Mouse (Mus musculus) hindbrain, embryonic 12.5 days (tissue): Measurements from ENCODE around the gene Hcar2. TPM values are rescaled to one million over a fixed set of nuclear protein-coding genes. Genes with fewer than 3 reads are reported as not detected.

Source experiments
- ATAC-seq: fragments of 200-750 bp; cut with Nextera tagmentation; 2 replicates; pipeline ENCODE4 v1.8.0; 2017; ENCODE audit warnings: moderate TSS enrichment; ENCODE audit not compliant: low FRiP score
- H3K27ac ChIP-seq: fragments of 300-500 bp; sonication (generic); 2 replicates; pipeline ENCODE4 v1.5.1; 2016; ENCODE audit warnings: mild to moderate bottlenecking
- H3K27me3 ChIP-seq: fragments of 300-500 bp; sonication (generic); 2 replicates; pipeline ENCODE4 v1.6.1; 2016; ENCODE audit warnings: mild to moderate bottlenecking
- H3K36me3 ChIP-seq: fragments of 300-500 bp; sonication (generic); 2 replicates; pipeline ENCODE4 v1.6.1; 2016; ENCODE audit warnings: mild to moderate bottlenecking
- H3K4me1 ChIP-seq: fragments of 300-500 bp; sonication (generic); 2 replicates; pipeline ENCODE4 v1.6.1; 2016
- H3K4me2 ChIP-seq: fragments of 300-500 bp; sonication (generic); replicated peaks from 2 replicates; pipeline ENCODE4 v1.6.1; 2016; ENCODE audit warnings: mild to moderate bottlenecking
- H3K4me3 ChIP-seq: fragments of 300-500 bp; sonication (generic); 2 replicates; pipeline ENCODE4 v1.5.1; 2016; ENCODE audit warnings: mild to moderate bottlenecking
- H3K9ac ChIP-seq: fragments of 300-500 bp; sonication (generic); 2 replicates; pipeline ENCODE4 v1.6.1; 2016; ENCODE audit warnings: mild to moderate bottlenecking, moderate library complexity
- H3K9me3 ChIP-seq: fragments of 300-500 bp; sonication (generic); replicated peaks from 2 replicates; pipeline ENCODE4 v1.6.1; 2016; ENCODE audit warnings: mild to moderate bottlenecking
- WGBS: fragments of 180-500 bp; shearing (Covaris S2); methylation state at CpG from one replicate; pipeline ENCODE4 v1.1.7; 2016; 5-methylcytosine and 5-hydroxymethylcytosine counted together
- polyA plus RNA-seq: library from polyadenylated mRNA; unstranded; fragments of >200 nt; fragmentation: Nextera tagmentation; extraction: Ambion mirVana; gene quantifications from 2 replicates; pipeline ENCODE4 v1.2.1, GENCODE M21; 2016

Gene Hcar2
- polyA plus RNA-seq, 1 experiment from 2014 or later: not detected

DNA sequence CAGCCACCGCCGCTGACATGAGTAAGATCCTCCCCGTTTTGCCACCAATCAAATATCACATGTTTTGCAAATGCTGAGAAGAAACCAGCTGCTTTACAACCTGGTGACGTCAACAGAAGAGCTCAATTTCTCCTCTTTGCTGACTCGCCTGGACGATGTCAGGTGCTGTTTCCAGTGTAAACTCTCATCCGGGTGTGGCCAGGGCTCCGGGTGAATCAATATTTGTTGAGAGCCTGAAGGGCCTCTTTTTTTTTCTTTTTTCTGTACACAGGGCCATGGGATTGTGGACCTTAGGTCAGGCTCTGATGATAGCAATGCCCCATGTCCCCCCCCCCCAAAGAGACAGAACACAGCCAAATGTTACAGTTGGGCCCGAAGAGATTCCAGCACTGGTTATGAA lies 10.8 kb downstream of the Hcar2 start:
- H3K36me3 ChIP-seq: no peaks in the 10 kb centered on the region
- no peak overlapping the region for H3K4me3 ChIP-seq
- H3K9ac ChIP-seq: no peak overlapping the region
- 89% methylated on average over 9 of the region's 9 CpGs for WGBS
- no peaks in the 10 kb centered on the region for H3K9me3 ChIP-seq
- no peaks in the 10 kb centered on the region for H3K27me3 ChIP-seq
- no peak overlapping the region for H3K4me2 ChIP-seq
- ATAC-seq: no peak
- H3K4me1 ChIP-seq: no peaks in the 10 kb centered on the region
- no peak overlapping the region for H3K27ac ChIP-seq

GRCm38 (mm10) chr5:123853877-123854504 lies 11.3 kb downstream of the Hcar2 start:
- Histone ChIP-seq H3K9ac (no peak overlapping the region), H3K27ac (no peak overlapping the region), H3K9me3 (no peaks in the 10 kb centered on the region), H3K4me1 (no peaks in the 10 kb centered on the region), H3K4me3 (no peak overlapping the region), H3K4me2 (no peak overlapping the region), H3K36me3 (no peaks in the 10 kb centered on the region), H3K27me3 (no peaks in the 10 kb centered on the region)
- ATAC-seq: no peak
- WGBS: 91% methylated on average over 11 of the region's 11 CpGs

GRCm38 (mm10) chr5:123851398-123851797 lies 13.9 kb downstream of the Hcar2 start:
- Histone ChIP-seq H3K4me1 (no peaks in the 10 kb centered on the region), H3K27me3 (no peaks in the 10 kb centered on the region), H3K36me3 (no peaks in the 10 kb centered on the region), H3K9me3 (no peaks in the 10 kb centered on the region), H3K4me3 (no peak overlapping the region), H3K27ac (no peak overlapping the region), H3K9ac (no peak overlapping the region), H3K4me2 (no peak overlapping the region)
- 67% methylated on average over 2 of the region's 2 CpGs for WGBS
- ATAC-seq: no peak

GRCm38 (mm10) chr5:123844316-123844715 lies 21.0 kb downstream of the Hcar2 start:
- no peaks in the 10 kb centered on the region for H3K9me3 ChIP-seq
- ATAC-seq: no peak
- H3K9ac ChIP-seq: no peak overlapping the region
- H3K4me1 ChIP-seq: no peaks in the 10 kb centered on the region
- no peak overlapping the region for H3K4me3 ChIP-seq
- no peak overlapping the region for H3K4me2 ChIP-seq
- no peaks in the 10 kb centered on the region for H3K27me3 ChIP-seq
- WGBS: 95% methylated on average over 14 of the region's 14 CpGs
- no peaks in the 10 kb centered on the region for H3K36me3 ChIP-seq
- no peak overlapping the region for H3K27ac ChIP-seq

DNA sequence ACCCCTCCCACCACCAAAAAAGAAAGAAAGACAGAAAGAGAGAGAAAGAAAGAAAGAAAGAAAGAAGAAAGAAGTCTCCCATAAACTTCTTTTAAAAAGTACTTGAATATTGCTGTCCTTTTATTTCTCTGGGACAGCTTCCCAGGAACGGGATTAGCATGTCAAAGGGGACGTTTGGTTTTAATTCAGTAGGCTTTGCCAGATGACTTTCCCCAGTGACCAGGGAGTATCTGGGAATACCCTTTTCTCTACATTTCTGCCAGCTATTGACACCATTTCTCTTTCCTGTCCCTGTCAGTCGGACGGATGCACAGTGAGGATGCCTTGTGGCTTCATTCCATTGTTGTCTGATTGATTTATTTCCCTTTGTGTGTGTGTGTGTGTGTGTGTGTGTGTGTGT lies 21.5 kb downstream of the Hcar2 start:
- Histone ChIP-seq H3K27me3 (no peaks in the 10 kb centered on the region), H3K36me3 (no peaks in the 10 kb centered on the region), H3K4me3 (no peak overlapping the region), H3K4me2 (no peak overlapping the region), H3K9me3 (no peaks in the 10 kb centered on the region), H3K27ac (no peak overlapping the region), H3K4me1 (no peaks in the 10 kb centered on the region), H3K9ac (no peak overlapping the region)
- WGBS: 47% methylated on average over 4 of the region's 4 CpGs
- ATAC-seq: no peak

GRCm38 (mm10) chr5:123842935-123843282 lies 22.4 kb downstream of the Hcar2 start:
- Histone ChIP-seq H3K4me3 (no peak overlapping the region), H3K9ac (no peak overlapping the region), H3K4me2 (no peak overlapping the region), H3K4me1 (no peaks in the 10 kb centered on the region), H3K27ac (no peak overlapping the region), H3K9me3 (no peaks in the 10 kb centered on the region), H3K36me3 (no peaks in the 10 kb centered on the region), H3K27me3 (no peaks in the 10 kb centered on the region)
- no peak for ATAC-seq
- WGBS: 86% methylated on average over 3 of the region's 3 CpGs

DNA sequence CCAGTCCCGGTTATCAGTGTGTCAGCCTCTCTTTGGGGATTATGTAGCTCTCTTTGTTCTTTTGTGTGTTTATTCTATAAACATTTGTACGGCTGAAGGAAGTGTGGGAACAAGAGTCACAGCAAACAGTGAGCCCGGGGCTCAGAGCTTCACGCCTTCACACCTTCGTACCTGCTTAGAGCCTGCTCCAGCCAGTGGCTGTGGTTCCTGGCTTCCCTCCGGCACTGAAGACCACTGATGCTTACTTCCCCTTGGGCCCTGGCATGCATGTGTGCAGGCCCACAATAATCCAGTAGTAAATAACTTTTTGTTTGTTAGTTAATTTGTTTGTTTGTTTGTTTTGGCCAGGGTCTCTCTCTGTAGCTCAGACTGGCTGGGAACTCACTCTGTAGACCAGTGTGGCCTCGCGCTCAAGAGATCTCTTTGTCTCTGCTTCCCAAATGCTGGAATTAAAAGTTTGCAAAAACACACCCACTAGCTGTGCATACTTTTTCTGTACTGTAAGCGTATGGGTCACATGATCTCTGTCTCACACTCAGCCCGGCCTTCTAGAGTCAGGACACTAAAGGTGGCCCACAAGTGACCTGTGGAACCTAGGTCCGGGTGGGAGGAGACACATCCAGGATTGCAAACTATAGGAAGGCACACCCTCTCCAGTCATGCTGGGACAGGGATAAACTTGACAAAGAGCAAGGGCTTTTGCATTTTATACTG lies 22.9 kb downstream of the Hcar2 start:
- Histone ChIP-seq H3K4me1 (no peaks in the 10 kb centered on the region), H3K27ac (no peak overlapping the region), H3K4me3 (no peak overlapping the region), H3K4me2 (no peak overlapping the region), H3K9me3 (no peaks in the 10 kb centered on the region), H3K27me3 (no peaks in the 10 kb centered on the region), H3K9ac (no peak overlapping the region), H3K36me3 (no peaks in the 10 kb centered on the region)
- WGBS: 72% methylated on average over 11 of the region's 11 CpGs
- ATAC-seq: no peak

GRCm38 (mm10) chr5:123837371-123837770 lies 27.9 kb downstream of the Hcar2 start:
- no peaks in the 10 kb centered on the region for H3K4me1 ChIP-seq
- H3K27me3 ChIP-seq: no peaks in the 10 kb centered on the region
- H3K9me3 ChIP-seq: no peaks in the 10 kb centered on the region
- no peaks in the 10 kb centered on the region for H3K36me3 ChIP-seq
- 41% methylated on average over 4 of the region's 4 CpGs for WGBS
- no peak for ATAC-seq
- no peak overlapping the region for H3K9ac ChIP-seq
- H3K4me3 ChIP-seq: no peak overlapping the region
- no peak overlapping the region for H3K4me2 ChIP-seq
- H3K27ac ChIP-seq: no peak overlapping the region

DNA sequence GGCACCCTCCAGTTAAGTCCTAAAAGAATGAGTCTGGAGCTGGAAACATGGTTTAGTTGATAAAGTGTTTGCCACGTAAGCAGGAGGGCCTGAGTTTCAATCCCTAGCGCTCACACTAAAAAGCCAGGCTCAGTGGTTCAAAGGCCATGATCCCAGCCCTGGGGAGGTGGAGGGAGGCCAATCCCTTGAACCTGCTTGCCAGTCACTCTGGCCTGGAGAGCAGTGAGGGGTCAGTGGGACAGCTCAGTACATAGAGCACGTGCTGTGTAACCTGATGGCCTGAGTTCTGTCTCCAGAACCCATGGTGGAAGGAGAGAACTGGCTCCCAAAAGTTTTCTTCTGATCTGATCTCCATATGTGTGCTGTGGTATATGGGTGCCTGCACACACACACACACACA lies 30.5 kb downstream of the Hcar2 start:
- H3K9ac ChIP-seq: no peak overlapping the region
- H3K4me3 ChIP-seq: no peak overlapping the region
- H3K27me3 ChIP-seq: no peaks in the 10 kb centered on the region
- no peak for ATAC-seq
- 78% methylated on average over 3 of the region's 3 CpGs for WGBS
- H3K36me3 ChIP-seq: no peaks in the 10 kb centered on the region
- H3K4me2 ChIP-seq: no peak overlapping the region
- no peak overlapping the region for H3K27ac ChIP-seq
- H3K4me1 ChIP-seq: no peaks in the 10 kb centered on the region
- H3K9me3 ChIP-seq: no peaks in the 10 kb centered on the region

DNA sequence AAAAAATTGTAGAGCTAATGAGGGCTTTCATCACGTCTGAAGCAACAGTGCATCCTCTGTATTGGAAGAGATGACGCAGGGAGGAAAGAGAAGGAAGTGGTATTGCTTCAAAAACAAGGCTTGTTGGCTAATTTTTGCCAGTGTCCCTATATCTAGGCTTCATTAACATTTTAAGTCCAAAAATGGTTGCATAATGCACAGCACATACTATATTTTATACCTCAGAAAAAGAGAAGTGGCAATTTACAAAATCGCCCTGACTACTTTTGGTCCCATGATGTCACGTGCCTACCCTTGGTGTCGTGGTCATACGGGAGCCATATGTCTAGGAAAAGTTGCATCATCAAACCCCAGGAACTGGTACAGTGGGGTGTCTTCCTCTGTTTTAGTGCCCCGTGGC lies 33.0 kb downstream of the Hcar2 start:
- H3K4me2 ChIP-seq: no peak overlapping the region

GRCm38 (mm10) chr5:123827659-123828091 lies 37.6 kb downstream of the Hcar2 start:
- no peaks in the 10 kb centered on the region for H3K27me3 ChIP-seq
- no peak overlapping the region for H3K27ac ChIP-seq
- H3K4me3 ChIP-seq: no peak overlapping the region
- no peaks in the 10 kb centered on the region for H3K4me1 ChIP-seq
- no peak overlapping the region for H3K4me2 ChIP-seq
- 75% methylated on average over 6 of the region's 6 CpGs for WGBS
- H3K9me3 ChIP-seq: no peaks in the 10 kb centered on the region
- ATAC-seq: no peak
- no peaks in the 10 kb centered on the region for H3K36me3 ChIP-seq
- H3K9ac ChIP-seq: no peak overlapping the region

More for the DNA sequence above, 33.0 kb downstream of the Hcar2 start:
- H3K9me3 ChIP-seq: no peaks in the 10 kb centered on the region
- no peak overlapping the region for H3K27ac ChIP-seq
- no peak overlapping the region for H3K4me3 ChIP-seq
- no peak for ATAC-seq
- H3K36me3 ChIP-seq: no peaks in the 10 kb centered on the region
- H3K4me1 ChIP-seq: no peaks in the 10 kb centered on the region
- H3K27me3 ChIP-seq: no peaks in the 10 kb centered on the region
- 92% methylated on average over 7 of the region's 7 CpGs for WGBS
- no peak overlapping the region for H3K9ac ChIP-seq

DNA sequence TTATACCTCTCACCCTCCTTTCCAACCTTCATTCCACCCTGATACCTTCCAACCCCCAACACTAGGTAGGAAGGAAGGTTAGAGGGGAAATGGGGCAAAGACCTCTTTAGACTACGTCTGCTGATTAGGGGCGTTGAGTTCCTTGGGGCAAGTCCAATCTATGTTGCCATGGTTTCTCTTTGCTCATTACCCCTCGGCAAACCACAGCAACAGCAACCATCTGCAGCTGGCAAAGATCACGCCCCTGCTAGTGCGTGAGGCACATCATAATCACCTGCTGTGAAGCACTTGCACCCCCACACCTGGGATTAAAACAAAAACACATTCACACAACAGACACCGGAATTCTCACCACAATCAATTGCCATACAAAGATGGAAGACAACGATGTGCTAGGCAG lies 42.6 kb downstream of the Hcar2 start:
- H3K4me2 ChIP-seq: no peak overlapping the region
- WGBS: 65% methylated on average over 7 of the region's 7 CpGs
- H3K27ac ChIP-seq: no peak overlapping the region
- H3K27me3 ChIP-seq: no peaks in the 10 kb centered on the region
- H3K4me1 ChIP-seq: no peaks in the 10 kb centered on the region
- H3K9me3 ChIP-seq: no peaks in the 10 kb centered on the region
- H3K36me3 ChIP-seq: peaks cover 7% of the 10 kb centered on the region
- H3K9ac ChIP-seq: no peak overlapping the region
- ATAC-seq: no peak
- no peak overlapping the region for H3K4me3 ChIP-seq

GRCm38 (mm10) chr5:123821264-123821571 lies 44.1 kb downstream of the Hcar2 start:
- no peak overlapping the region for H3K4me3 ChIP-seq
- peaks cover 7% of the 10 kb centered on the region for H3K36me3 ChIP-seq
- no peak overlapping the region for H3K9ac ChIP-seq
- H3K9me3 ChIP-seq: no peaks in the 10 kb centered on the region
- WGBS: 96% methylated on average over 3 of the region's 3 CpGs
- no peak overlapping the region for H3K4me2 ChIP-seq
- no peak overlapping the region for H3K27ac ChIP-seq
- H3K27me3 ChIP-seq: no peaks in the 10 kb centered on the region
- ATAC-seq: no peak
- no peaks in the 10 kb centered on the region for H3K4me1 ChIP-seq
